Mouse (Mus musculus) urinary bladder, adult 18-20 months (tissue): Measurements from ENCODE around the gene Fam136a.
A peak's percentile ranks its signal among the peaks of the same experiment; 100 is the strongest.

ENCODE experiments used
- DNase-seq, 2 experiments: peaks; one replicate each; pipeline ENCODE4 v3.0.0; 2022; ENCODE audit warnings: low spot score in 2 of 2, mixed read lengths in 2 of 2

Fam136a gene

DNA sequence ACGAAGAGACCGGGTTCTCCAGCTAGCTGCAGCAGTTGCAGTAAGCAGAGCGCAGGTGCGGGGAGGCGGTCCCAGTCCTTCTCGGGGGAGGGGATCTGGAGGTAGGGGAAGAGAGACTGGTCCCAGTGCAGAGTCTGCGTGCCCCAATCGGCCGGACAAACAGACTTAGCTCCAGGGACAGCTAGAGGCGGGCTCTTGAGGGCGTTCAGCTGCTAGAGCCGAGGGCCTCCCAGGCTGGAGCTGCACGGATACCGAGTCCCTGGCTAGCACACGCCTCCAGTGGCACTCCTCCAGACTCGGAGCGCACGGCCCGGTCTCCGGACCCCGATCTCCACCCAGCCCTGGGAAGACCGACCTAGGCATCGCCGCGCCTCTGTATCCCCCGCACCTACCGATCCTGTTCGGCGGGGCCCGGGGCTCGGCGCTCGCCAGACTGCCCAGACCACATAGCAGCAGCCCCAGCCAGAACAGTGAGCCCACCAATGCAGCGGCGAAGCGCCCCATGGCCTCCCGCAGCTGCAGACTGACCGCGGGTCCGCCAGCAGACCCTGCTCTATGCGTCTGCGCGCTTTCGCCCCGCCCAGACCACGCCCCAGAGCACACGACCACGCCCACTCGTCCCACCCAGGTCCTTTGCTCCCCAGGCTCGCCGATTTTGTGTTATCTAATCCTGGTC is 31.3 kb downstream of the Fam136a start, which contains the start of gene Pcyox1:
Gene Pcyox1 (minus strand): TSS at position 574 of the 676 bp plus-strand sequence.
- peak; percentile 82 to 92 for DNase-seq

DNA sequence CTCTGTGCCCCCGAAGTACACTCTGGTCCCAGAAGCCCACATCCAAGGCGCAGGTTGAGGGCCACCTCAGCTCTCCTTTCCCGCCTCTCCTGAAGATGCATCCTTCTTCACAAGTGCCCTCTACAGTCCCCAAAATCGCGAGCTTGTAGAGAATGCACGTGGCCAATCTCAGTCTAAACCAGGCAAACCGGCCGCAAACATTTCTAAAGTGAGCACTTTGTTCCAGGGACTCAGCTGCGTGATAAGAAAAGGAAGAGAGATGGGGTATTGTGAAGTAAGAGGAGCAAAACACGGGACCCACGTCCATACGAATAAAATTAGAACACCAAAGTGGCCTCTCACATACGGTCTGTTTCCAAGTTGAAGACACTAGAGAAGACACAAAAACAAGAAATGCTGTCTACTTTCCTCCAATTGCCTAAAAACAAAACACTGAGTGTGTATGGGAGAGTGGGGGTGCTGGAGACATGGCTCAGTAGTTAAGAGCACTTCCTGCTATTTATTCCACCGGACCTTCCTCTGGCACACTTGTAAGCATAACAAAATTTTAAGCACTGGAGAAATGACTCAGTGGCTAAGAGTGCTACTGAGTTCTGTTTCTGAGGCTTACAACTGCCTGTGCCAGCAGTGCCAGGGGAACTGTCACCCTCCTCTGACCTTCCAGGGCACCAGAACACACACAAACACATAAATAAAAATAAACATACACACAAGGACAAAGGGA is 32.0 kb downstream of the Fam136a start:
- no peak for DNase-seq

DNA sequence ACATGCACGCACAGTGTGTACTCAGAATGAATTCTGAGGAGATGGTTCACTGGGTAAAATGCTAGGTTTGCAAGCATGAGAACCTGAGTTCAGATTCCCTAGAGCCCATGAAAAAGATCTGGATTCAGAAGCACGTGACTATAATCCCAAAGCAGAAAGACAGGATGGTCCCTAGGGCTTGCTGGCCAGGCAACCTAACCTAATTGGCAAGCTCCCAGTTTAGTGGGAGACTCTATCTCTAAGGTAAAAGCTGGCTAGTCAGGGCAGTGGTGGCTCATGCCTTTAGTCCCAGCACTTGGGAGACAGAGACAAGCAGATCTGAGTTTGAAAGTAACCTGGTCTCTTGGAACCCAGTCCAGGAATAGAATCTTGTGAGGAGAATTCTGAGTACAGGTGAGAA is 33.5 kb downstream of the Fam136a start:
- no peak for DNase-seq

DNA sequence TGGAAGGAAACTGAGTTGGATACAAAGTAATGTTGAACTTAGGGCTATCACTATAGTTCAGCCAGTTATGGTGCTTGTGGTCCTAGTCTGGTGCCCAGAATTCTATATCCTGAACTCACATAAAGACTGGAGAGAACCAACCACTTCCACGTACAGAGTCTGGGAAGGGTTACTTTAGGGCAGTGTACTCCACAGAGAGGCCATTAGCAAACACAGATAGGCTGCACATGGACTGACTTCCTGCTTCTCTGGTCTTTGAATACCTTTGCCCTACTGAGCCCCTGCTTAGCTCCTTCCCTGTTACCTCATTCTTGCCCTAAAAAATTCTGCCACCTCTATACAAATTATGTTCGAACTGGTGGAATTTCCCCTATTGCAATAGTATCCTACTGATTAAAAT is 34.5 kb downstream of the Fam136a start:
- no peak for DNase-seq

DNA sequence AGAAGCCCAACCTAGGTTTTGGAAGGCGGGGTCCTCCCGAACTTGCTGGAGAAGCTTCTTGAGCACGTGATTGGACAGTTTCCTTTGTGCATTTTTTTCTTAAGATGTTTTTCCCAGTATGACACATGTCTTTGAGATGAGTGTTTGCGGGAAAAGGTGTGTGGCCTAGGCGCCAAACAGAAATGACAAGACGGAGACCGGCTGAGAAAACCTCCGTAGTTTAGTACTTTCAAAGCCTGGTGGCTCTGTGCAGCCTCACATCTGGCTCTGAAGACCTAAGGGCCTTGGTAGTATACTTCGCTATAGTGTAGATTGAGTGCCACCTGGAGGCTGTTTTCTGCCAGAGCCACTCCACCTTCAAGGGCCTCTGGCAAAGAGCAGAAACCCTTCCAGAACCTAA is 35.5 kb downstream of the Fam136a start:
- DNase-seq: peak; percentile 39 to 49

DNA sequence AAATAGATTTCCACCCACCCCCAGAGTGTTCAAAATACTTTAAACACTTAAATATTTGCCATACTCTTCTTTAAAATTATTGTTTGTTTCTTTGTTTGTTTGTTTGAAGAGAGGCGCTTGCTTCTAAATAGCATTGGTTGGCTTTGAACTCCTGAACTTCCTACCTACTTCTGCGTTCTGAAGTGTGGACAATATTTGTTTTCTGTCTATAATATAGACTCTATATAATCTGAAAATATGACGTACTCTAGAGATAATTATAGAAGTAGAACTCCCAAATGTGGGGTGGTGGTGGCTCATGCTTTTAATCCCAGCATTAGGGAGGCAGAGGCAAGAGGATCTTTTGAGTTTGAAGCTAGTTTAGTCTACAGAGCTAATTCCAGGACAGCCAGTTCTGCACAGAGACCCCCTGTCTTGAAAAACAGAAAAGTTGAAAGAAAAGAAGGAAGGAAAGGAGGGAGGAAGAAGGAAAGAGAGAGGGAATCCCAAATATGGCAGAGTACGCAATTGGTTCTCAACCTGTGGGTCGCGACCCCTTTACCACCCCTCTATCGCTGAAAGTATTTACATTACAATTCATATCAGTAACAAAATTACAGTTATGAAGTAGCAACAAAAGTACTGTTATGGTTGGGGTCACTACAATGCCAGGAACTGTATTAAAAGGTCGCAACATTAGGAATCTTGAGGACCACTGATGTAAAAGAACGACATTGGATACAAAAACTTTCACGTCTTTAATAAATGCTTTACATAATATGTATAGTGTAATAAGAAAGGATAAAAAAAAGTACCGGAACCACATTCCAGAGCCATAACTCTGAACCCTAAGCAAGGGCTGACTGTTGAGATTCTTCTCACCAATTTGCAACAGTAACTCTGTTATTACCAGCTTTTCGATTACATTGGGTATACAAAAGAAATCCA is 37.5 kb downstream of the Fam136a start:
- no peak for DNase-seq

DNA sequence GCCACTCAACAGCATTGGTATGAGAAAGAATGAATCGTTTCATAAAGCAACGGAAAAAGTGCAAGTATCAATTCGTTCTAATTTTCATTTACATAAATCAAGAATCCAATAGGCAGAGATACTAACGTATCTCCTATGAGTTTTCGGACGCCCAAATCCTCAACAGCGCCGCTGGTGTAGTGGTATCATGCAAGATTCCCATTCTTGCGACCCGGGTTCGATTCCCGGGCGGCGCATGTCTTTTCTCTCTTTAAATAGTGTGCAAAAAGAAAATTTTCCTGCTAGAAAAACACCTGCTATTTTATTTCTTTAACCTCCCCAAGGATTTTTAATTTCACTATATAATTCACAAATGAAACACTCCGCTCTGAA is 38.3 kb downstream of the Fam136a start:
- DNase-seq: peak; percentile 79 to 88

DNA sequence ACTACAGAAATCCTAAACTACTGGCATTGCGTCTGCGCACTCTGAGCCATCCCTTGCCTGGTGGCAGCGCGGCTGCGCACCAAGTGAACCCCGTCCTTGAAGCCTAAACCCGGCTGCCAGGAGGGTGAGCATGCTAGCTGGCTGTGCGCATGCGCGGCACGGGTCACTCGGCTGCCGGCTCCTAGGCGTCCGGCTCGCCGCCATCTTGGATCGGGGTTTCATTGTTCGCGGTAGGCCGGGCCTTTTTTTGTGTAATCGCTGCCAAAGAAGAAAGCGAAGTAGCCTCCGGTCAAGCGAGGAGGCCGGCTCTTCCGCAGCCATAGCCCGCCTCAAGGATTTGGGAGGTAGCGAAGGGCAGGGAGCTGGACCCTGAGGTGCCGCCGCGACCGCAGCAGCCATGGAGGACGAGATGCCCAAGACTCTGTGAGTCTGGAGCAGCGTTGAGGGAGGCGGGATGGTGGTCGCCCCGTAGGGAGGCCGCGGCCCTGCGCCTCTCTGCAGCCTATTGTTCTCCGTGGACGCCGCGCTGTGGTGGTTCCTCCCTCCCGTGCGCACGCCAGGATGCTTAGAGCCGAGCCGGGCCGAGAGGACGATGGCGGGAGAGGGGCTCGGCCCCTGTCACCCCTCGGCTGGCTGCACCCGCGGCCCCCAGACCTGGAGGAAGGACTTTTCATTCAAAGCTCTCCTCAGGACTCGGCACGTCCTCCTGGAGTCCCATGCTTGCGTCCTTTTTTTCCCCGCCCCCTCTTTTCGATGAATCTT is 38.8 kb downstream of the Fam136a start, which contains the start of gene Tia1:
Gene Tia1 (plus strand): TSS at position 120 of the 762 bp plus-strand sequence.
- peak; percentile 82 to 96 for DNase-seq

DNA sequence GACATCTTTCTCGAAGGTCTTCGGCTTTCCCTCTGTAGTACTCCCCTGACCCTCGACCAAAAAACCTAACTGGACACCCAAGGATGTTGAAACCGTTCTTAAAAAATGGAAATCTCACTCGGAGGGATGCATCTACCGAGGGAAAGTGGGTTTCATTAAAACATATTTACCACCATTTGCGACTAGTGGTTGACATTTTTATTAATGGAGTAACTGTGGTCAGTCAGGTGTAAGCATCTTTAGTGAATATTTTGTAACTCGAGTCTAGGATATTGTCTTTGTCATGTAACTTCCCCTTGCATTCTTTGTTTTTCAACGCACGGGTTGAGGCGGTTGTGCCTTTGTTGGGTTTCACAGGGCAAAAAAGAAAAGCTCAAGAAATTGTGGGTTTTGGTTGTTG is 39.5 kb downstream of the Fam136a start:
- DNase-seq: no peak

DNA sequence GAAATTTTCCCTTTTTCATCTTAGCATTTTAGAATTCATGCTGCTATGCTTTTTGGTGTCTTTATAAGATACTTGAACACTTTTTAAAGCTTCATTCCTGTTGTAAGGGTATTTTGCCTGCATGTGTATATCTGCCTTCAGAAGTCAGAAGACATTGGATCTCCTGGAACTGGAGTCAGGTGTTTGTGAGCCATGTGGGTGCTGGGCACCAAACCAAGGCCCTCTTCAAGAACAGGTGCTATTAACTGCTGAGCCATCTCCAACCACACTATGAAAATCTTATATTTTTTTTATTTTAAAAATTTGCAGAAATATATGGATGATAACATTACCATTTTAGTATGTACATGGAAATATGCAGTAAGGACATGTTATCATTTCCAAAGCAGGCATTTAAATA is 40.9 kb downstream of the Fam136a start:
- no peak for DNase-seq

DNA sequence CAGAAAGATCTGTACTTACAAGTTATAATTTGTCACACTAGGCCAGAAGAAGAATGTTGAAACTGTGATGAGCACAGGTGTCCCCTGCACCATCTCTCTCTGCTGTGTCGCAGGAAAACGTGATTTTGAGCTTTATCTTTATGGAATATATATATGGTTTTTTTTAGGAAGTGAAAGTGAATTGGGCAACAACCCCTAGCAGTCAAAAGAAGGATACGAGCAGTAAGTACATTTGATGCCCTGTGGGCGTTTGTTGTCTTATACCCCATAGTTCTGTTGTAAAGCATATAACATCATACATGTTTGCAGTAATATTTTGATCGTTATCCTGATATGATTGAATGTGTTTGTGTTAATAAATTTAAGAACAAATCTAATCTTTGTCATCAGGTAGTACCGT is 53.3 kb downstream of the Fam136a start:
- DNase-seq: no peak

DNA sequence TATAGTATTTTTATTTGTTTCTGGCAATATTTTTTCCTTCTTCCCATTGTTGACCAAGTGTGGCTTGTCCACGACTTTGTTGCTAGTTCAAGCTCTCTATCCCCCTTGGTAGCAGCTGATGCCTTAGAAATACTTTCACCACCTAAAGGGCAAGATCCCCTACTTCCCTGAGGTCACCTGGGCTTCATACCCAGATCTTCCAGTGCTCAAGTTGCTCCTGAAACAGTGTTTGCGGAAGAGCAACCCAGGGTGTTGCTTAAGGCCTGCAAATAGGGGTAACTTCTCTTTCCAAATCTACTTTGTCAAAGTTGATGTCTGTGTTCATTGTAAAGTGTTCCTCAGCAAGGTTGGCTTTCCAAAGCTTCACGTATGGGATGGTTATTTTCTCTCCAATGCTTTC is 53.8 kb downstream of the Fam136a start:
- no peak for DNase-seq
